Mouse (Mus musculus): ENCODE data around the gene Zfp638. TPM values are rescaled to one million over a fixed set of nuclear protein-coding genes. Genes with fewer than 3 reads are reported as not detected.

The Zfp638 gene
- polyA plus RNA-seq, 1 experiment from 2014 or later = 21.1 TPM

- Histone ChIP-seq H3K9me3 (ENCODE audit: control insufficient read depth, low read length) (no peaks in the 10 kb centered on the region), H3K4me3 (ENCODE audit: low read depth, low read length) (no peak overlapping the region), H3K27me3 (ENCODE audit: control insufficient read depth, insufficient read depth, low read length) (no peaks in the 10 kb centered on the region), H3K9ac (ENCODE audit: low read length) (no peak overlapping the region), H3K4me2 (replicated peaks; ENCODE audit: low read depth) (no peak overlapping the region), H3K36me3 (ENCODE audit: control insufficient read depth, insufficient read depth, low read length) (no peaks in the 10 kb centered on the region), H3K27ac (replicated peaks) (no peak overlapping the region), H3K4me1 (replicated peaks; ENCODE audit: control insufficient read depth, insufficient read depth) (no peaks in the 10 kb centered on the region)
- WGBS = 89% methylated on average over 2 of the region's 2 CpGs
- no peak for TF ChIP-seq EP300 (optimal IDR thresholded peaks at IDR 0.05)
- no peak for TF ChIP-seq CTCF (IDR thresholded peaks at IDR 0.05; ENCODE audit: low read depth)
- no peak for ATAC-seq (ENCODE audit: low FRiP score, low TSS enrichment)
- DNase-seq (ENCODE audit: low spot score) = no peak
Observed at GRCm38 (mm10) chr6:83846141-83846540, 20.8 kb upstream of the Zfp638 start.

GRCm38 (mm10) chr6:83849446-83849845, 17.5 kb upstream of the Zfp638 start:
- 76% methylated on average over 2 of the region's 2 CpGs for WGBS
- ATAC-seq (ENCODE audit: low FRiP score, low TSS enrichment) = no peak
- no peak overlapping the region for H3K9ac ChIP-seq (ENCODE audit: low read length)

GRCm38 (mm10) chr6:83857476-83857875, 9.4 kb upstream of the Zfp638 start:
- no peaks in the 10 kb centered on the region for H3K36me3 ChIP-seq (ENCODE audit: control insufficient read depth, insufficient read depth, low read length)
- H3K4me2 ChIP-seq (replicated peaks; ENCODE audit: low read depth) = no peak overlapping the region
- TF ChIP-seq CTCF (IDR thresholded peaks at IDR 0.05; ENCODE audit: low read depth) = no peak
- no peak for TF ChIP-seq EP300 (optimal IDR thresholded peaks at IDR 0.05)
- no peak overlapping the region for H3K9ac ChIP-seq (ENCODE audit: low read length)
- no peaks in the 10 kb centered on the region for H3K27me3 ChIP-seq (ENCODE audit: control insufficient read depth, insufficient read depth, low read length)
- no peaks in the 10 kb centered on the region for H3K9me3 ChIP-seq (ENCODE audit: control insufficient read depth, low read length)
- H3K27ac ChIP-seq (replicated peaks) = no peak overlapping the region
- 74% methylated on average over 5 of the region's 5 CpGs for WGBS
- DNase-seq (ENCODE audit: low spot score) = no peak
- no peak for ATAC-seq (ENCODE audit: low FRiP score, low TSS enrichment)
- no peaks in the 10 kb centered on the region for H3K4me1 ChIP-seq (replicated peaks; ENCODE audit: control insufficient read depth, insufficient read depth)
- H3K4me3 ChIP-seq (ENCODE audit: low read depth, low read length) = no peak overlapping the region

More at GRCm38 (mm10) chr6:83849446-83849845, 17.5 kb upstream of the Zfp638 start:
- H3K27ac ChIP-seq (replicated peaks) = no peak overlapping the region
- TF ChIP-seq EP300 (optimal IDR thresholded peaks at IDR 0.05) = no peak
- no peak for TF ChIP-seq CTCF (IDR thresholded peaks at IDR 0.05; ENCODE audit: low read depth)
- no peaks in the 10 kb centered on the region for H3K36me3 ChIP-seq (ENCODE audit: control insufficient read depth, insufficient read depth, low read length)
- H3K9me3 ChIP-seq (ENCODE audit: control insufficient read depth, low read length) = no peaks in the 10 kb centered on the region
- no peak for DNase-seq (ENCODE audit: low spot score)
- H3K4me2 ChIP-seq (replicated peaks; ENCODE audit: low read depth) = no peak overlapping the region
- no peak overlapping the region for H3K4me3 ChIP-seq (ENCODE audit: low read depth, low read length)
- no peaks in the 10 kb centered on the region for H3K27me3 ChIP-seq (ENCODE audit: control insufficient read depth, insufficient read depth, low read length)
- no peaks in the 10 kb centered on the region for H3K4me1 ChIP-seq (replicated peaks; ENCODE audit: control insufficient read depth, insufficient read depth)

- H3K9me3 ChIP-seq (ENCODE audit: control insufficient read depth, low read length) = no peaks in the 10 kb centered on the region
- H3K27me3 ChIP-seq (ENCODE audit: control insufficient read depth, insufficient read depth, low read length) = no peaks in the 10 kb centered on the region
- H3K36me3 ChIP-seq (ENCODE audit: control insufficient read depth, insufficient read depth, low read length) = no peaks in the 10 kb centered on the region
- no peak overlapping the region for H3K27ac ChIP-seq (replicated peaks)
- H3K9ac ChIP-seq (ENCODE audit: low read length) = no peak overlapping the region
- no peak overlapping the region for H3K4me3 ChIP-seq (ENCODE audit: low read depth, low read length)
- TF ChIP-seq EP300 (optimal IDR thresholded peaks at IDR 0.05) = no peak
- no peak for TF ChIP-seq CTCF (IDR thresholded peaks at IDR 0.05; ENCODE audit: low read depth)
- H3K4me1 ChIP-seq (replicated peaks; ENCODE audit: control insufficient read depth, insufficient read depth) = no peaks in the 10 kb centered on the region
- ATAC-seq (ENCODE audit: low FRiP score, low TSS enrichment) (no peak), DNase-seq (ENCODE audit: low spot score) (no peak)
- WGBS = 79% methylated on average over 9 of the region's 9 CpGs
- no peak overlapping the region for H3K4me2 ChIP-seq (replicated peaks; ENCODE audit: low read depth)
Observed at GRCm38 (mm10) chr6:83860033-83860432, 6.9 kb upstream of the Zfp638 start.

- Histone ChIP-seq H3K27ac (replicated peaks) (no peak overlapping the region), H3K36me3 (ENCODE audit: control insufficient read depth, insufficient read depth, low read length) (no peaks in the 10 kb centered on the region), H3K4me2 (replicated peaks; ENCODE audit: low read depth) (no peak overlapping the region), H3K9ac (ENCODE audit: low read length) (no peak overlapping the region), H3K4me3 (ENCODE audit: low read depth, low read length) (no peak overlapping the region), H3K27me3 (ENCODE audit: control insufficient read depth, insufficient read depth, low read length) (no peaks in the 10 kb centered on the region), H3K4me1 (replicated peaks; ENCODE audit: control insufficient read depth, insufficient read depth) (no peaks in the 10 kb centered on the region), H3K9me3 (ENCODE audit: control insufficient read depth, low read length) (no peaks in the 10 kb centered on the region)
- WGBS = 64% methylated on average over 4 of the region's 4 CpGs
- ATAC-seq (ENCODE audit: low FRiP score, low TSS enrichment) (no peak), DNase-seq (ENCODE audit: low spot score) (no peak)
- no peak for TF ChIP-seq EP300 (optimal IDR thresholded peaks at IDR 0.05)
- TF ChIP-seq CTCF (IDR thresholded peaks at IDR 0.05; ENCODE audit: low read depth) = no peak
Observed at GRCm38 (mm10) chr6:83863538-83863937, 3.4 kb upstream of the Zfp638 start.

- Histone ChIP-seq H3K27ac (replicated peaks) (no peak overlapping the region), H3K36me3 (ENCODE audit: control insufficient read depth, insufficient read depth, low read length) (no peaks in the 10 kb centered on the region), H3K4me2 (replicated peaks; ENCODE audit: low read depth) (peak overlapping the region; percentile 97), H3K4me1 (replicated peaks; ENCODE audit: control insufficient read depth, insufficient read depth) (no peaks in the 10 kb centered on the region), H3K9me3 (ENCODE audit: control insufficient read depth, low read length) (no peaks in the 10 kb centered on the region), H3K27me3 (ENCODE audit: control insufficient read depth, insufficient read depth, low read length) (no peaks in the 10 kb centered on the region), H3K9ac (ENCODE audit: low read length) (no peak overlapping the region), H3K4me3 (ENCODE audit: low read depth, low read length) (peak overlapping the region; percentile 66; the same call in 1 of the 2 replicates)
- 30% methylated on average over 4 of the region's 4 CpGs for WGBS
- no peak for DNase-seq (ENCODE audit: low spot score)
- TF ChIP-seq CTCF (IDR thresholded peaks at IDR 0.05; ENCODE audit: low read depth) (no peak), EP300 (optimal IDR thresholded peaks at IDR 0.05) (no peak)
- ATAC-seq (ENCODE audit: low FRiP score, low TSS enrichment) = no peak
Observed at GRCm38 (mm10) chr6:83866423-83866822, 486 bp upstream of the Zfp638 start.
